21 mouse cellular contexts compared by ENCODE assay signal in genomic region chr6:30876661-30877060, GRCm38 (mm10). TPM values are rescaled to one million over a fixed set of nuclear protein-coding genes. Genes with fewer than 3 reads are reported as not detected.
"Had no signal": no experiment of that assay in that cellular context is flagged by ENCODE, and none has a peak within 500 bp of the region (broad histone marks: within the 10 kb centered on the region; RNA-seq: fewer than 3 reads in every experiment).

No protein-coding gene starts in this region.

- ATAC-seq: intestine, embryonic 15.5 days; midbrain, embryonic 15.5 days had no signal

- H3K9ac ChIP-seq: intestine, embryonic 15.5 days; liver, embryonic 15.5 days; lung, embryonic 14.5 days; midbrain, embryonic 15.5 days; neural tube, embryonic 13.5 days had no signal

- H3K9me3 ChIP-seq: intestine, embryonic 15.5 days; limb, embryonic 10.5 days; liver, embryonic 15.5 days; midbrain, embryonic 15.5 days; neural tube, embryonic 13.5 days had no signal

- H3K27ac ChIP-seq: intestine, embryonic 15.5 days; layer of hippocampus, adult 2 months; limb, embryonic 10.5 days; liver, embryonic 15.5 days; macrophage; midbrain, embryonic 15.5 days; neural tube, embryonic 13.5 days had no signal

- H3K27me3 ChIP-seq: intestine, embryonic 15.5 days; liver, embryonic 15.5 days; megakaryocyte, embryonic 14.5 days; midbrain, embryonic 15.5 days; neural tube, embryonic 13.5 days had no signal

- DNase-seq: kidney, adult 18-20 months; kidney, postnatal 10 days; kidney, postnatal 4 days; lung, embryonic 14.5 days; right cerebral cortex, postnatal 14 days; thymus, adult 18-20 months; thymus, postnatal 14 days had no signal

- H3K4me1 ChIP-seq: intestine, embryonic 15.5 days; limb, embryonic 10.5 days; liver, embryonic 15.5 days; midbrain, embryonic 15.5 days; neural tube, embryonic 13.5 days had no signal

- H3K4me2 ChIP-seq: intestine, embryonic 15.5 days; liver, embryonic 11.5 days; liver, embryonic 15.5 days; lung, embryonic 14.5 days; midbrain, embryonic 11.5 days; midbrain, embryonic 15.5 days; neural tube, embryonic 13.5 days had no signal

- H3K4me3 ChIP-seq: intestine, embryonic 15.5 days; layer of hippocampus, adult 2 months; limb, embryonic 10.5 days; liver, embryonic 15.5 days; megakaryocyte, embryonic 14.5 days; midbrain, embryonic 15.5 days; neural tube, embryonic 13.5 days had no signal

RNA-seq across cellular contexts. Expression of gene Tsga13, which starts 38.7 kb away (rescaled TPM):
- total RNA-seq: layer of hippocampus, adult 2 months; monocyte, adult 5-6 weeks had no signal
- polyA plus RNA-seq: limb, embryonic 10.5 days; liver, embryonic 11.5 days; liver, embryonic 15.5 days; macrophage; neural tube, embryonic 13.5 days; small intestine, adult 2 months; stomach, embryonic 16.5 days; urinary bladder, adult 2 months had no signal
